Mouse (Mus musculus) heart, adult 2 months (tissue): ENCODE measurements around the gene Luc7l3.

Experiments used
- CTCF ChIP-seq: fragments of 200-600 bp; IDR thresholded peaks from 2 replicates; pipeline ENCODE4 v1.8.1; 2022; ENCODE audit warnings: antibody characterized with exemption, mild to moderate bottlenecking, moderate library complexity
- EP300 ChIP-seq: fragments of 200-500 bp; IDR thresholded peaks from 2 replicates; pipeline ENCODE4 v1.6.1; 2011; ENCODE audit warnings: low read depth, low read length, control low read depth; ENCODE audit not compliant: insufficient read depth
- POLR2A ChIP-seq: fragments of 200-500 bp; IDR thresholded peaks from 2 replicates; pipeline ENCODE4 v1.6.1; 2011; ENCODE audit warnings: mild to moderate bottlenecking, low read depth, low read length, control low read depth; ENCODE audit not compliant: insufficient read depth

- TF ChIP-seq POLR2A (no peak), CTCF (peak; percentile 72), EP300 (0 out of 2 replicates have a peak, but pooled peaks have one; percentile 50)
Measured at GRCm38 (mm10) chr11:94329270-94329891, 7.6 kb upstream of the Luc7l3 start.
